ENCODE assay signal across 17 mouse cellular contexts in the genomic region with DNA sequence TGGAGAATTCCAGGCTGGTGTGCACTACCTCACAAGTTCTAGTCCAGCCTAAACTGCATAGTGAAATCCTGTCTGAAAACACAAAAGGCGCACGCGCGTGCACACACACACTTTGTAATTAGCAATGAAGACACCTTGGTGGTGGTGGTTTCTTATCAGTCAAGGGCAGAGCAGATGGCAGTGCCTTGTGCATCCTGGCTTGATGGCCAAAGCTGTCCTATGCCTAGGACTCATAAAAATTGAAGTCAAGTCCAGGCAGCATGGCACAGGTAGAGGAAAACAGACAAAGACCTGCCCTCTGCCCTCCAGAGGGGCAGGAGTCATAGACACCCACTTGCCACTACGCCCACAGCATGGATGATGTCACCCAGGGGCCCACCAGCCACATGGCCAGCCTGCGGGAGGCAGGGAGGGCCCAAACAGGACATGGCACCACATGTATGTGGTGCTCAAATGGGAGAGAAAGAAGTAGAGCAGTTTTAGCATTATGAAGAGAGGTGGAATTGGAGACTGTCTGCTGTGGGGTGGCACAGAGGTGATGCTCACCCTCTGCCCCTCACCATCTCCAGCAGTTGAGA. TPM values are rescaled to one million over a fixed set of nuclear protein-coding genes. Genes with fewer than 3 reads are reported as not detected.
A peak's percentile ranks its signal among the peaks of the same experiment; 100 is the strongest.
DNase-seq lines count a peak whose midpoint lies in the region; ATAC-seq lines count a peak whose summit lies in the region.
"Had no signal": no experiment of that assay in that cellular context is flagged by ENCODE, and none has a peak within 500 bp of the region (broad histone marks: within the 10 kb centered on the region; RNA-seq: fewer than 3 reads in every experiment).

No protein-coding gene starts in this region.

- no peak overlapping the region for H3K27ac ChIP-seq in hindbrain, embryonic 15.5 days (replicated peaks)
- H3K27ac ChIP-seq in hindbrain, embryonic 14.5 days, result no peak overlapping the region
- no peak overlapping the region for H3K27ac ChIP-seq in embryonic facial prominence, embryonic 13.5 days
- H3K27ac ChIP-seq in limb, embryonic 10.5 days, result no peak overlapping the region
- H3K27ac ChIP-seq: forebrain, embryonic 12.5 days; heart, embryonic 15.5 days; limb, embryonic 13.5 days; midbrain, embryonic 13.5 days had no signal

- no peak for DNase-seq in hindbrain, embryonic 14.5 days (ENCODE audit: low spot score)
- peak; percentile 22 for DNase-seq in limb, embryonic 10.5 days (ENCODE audit: low spot score)
- no peak for DNase-seq in gastrocnemius, adult 18-20 months (ENCODE audit: low spot score)
- no peak for DNase-seq in left cerebral cortex, postnatal 14 days (ENCODE audit: low spot score in 2 of 2)
- DNase-seq in layer of hippocampus, adult 9-10 months (ENCODE audit: low spot score), result no peak
- DNase-seq: adrenal gland, adult 8-10 months; cerebellum, adult 8-10 months; kidney, adult 18-20 months; layer of hippocampus, postnatal 36 days; lung, postnatal 14 days had no signal

- H3K36me3 ChIP-seq in hindbrain, embryonic 15.5 days, result no peaks in the 10 kb centered on the region
- no peaks in the 10 kb centered on the region for H3K36me3 ChIP-seq in hindbrain, embryonic 14.5 days (replicated peaks; ENCODE audit: control insufficient read depth, insufficient read depth)
- H3K36me3 ChIP-seq in embryonic facial prominence, embryonic 13.5 days, result 0 out of 2 replicates have a peak, but pooled peaks cover 3% of the 10 kb centered on the region
- H3K36me3 ChIP-seq in limb, embryonic 10.5 days, result peaks cover 13% of the 10 kb centered on the region
- H3K36me3 ChIP-seq: heart, embryonic 15.5 days; midbrain, embryonic 13.5 days had no signal

- H3K27me3 ChIP-seq in hindbrain, embryonic 15.5 days, result no peaks in the 10 kb centered on the region
- H3K27me3 ChIP-seq in hindbrain, embryonic 14.5 days (ENCODE audit: control insufficient read depth, insufficient read depth, low read length), result no peaks in the 10 kb centered on the region
- no peaks in the 10 kb centered on the region for H3K27me3 ChIP-seq in embryonic facial prominence, embryonic 13.5 days
- H3K27me3 ChIP-seq in limb, embryonic 10.5 days (ENCODE audit: low read depth, poor library complexity, severe bottlenecking), result no peaks in the 10 kb centered on the region
- H3K27me3 ChIP-seq: forebrain, embryonic 12.5 days; heart, embryonic 15.5 days; limb, embryonic 13.5 days; midbrain, embryonic 13.5 days had no signal

- no peak overlapping the region for H3K9ac ChIP-seq in hindbrain, embryonic 15.5 days
- H3K9ac ChIP-seq in hindbrain, embryonic 14.5 days, result no peak overlapping the region
- H3K9ac ChIP-seq in embryonic facial prominence, embryonic 13.5 days, result 0 out of 2 replicates have a peak overlapping the region, but pooled peaks have one; percentile 16
- H3K9ac ChIP-seq: forebrain, embryonic 12.5 days; heart, embryonic 15.5 days; limb, embryonic 13.5 days; midbrain, embryonic 13.5 days had no signal

- no peak overlapping the region for H3K4me2 ChIP-seq in hindbrain, embryonic 15.5 days
- no peak overlapping the region for H3K4me2 ChIP-seq in hindbrain, embryonic 14.5 days (replicated peaks)
- H3K4me2 ChIP-seq in embryonic facial prominence, embryonic 13.5 days, result no peak overlapping the region
- H3K4me2 ChIP-seq: forebrain, embryonic 12.5 days; heart, embryonic 15.5 days; limb, embryonic 13.5 days; midbrain, embryonic 13.5 days had no signal

- intact Hi-C loops in left cerebral cortex, postnatal 14 days (cut with DNase I), result no loop called here

- ATAC-seq in hindbrain, embryonic 15.5 days (ENCODE audit: low FRiP score, low read depth), result peak; percentile 8; the same call in 1 of the 2 replicates
- no peak for ATAC-seq in hindbrain, embryonic 14.5 days (ENCODE audit: low FRiP score)
- no peak for ATAC-seq in embryonic facial prominence, embryonic 13.5 days (ENCODE audit: insufficient number of reproducible peaks, insufficient read depth, low FRiP score, low TSS enrichment, low read depth)
- peak; percentile 56 for ATAC-seq in megakaryocyte, adult 5-6 weeks (ENCODE audit: poor library complexity, severe bottlenecking)
- ATAC-seq: midbrain, embryonic 13.5 days had no signal

- H3K9me3 ChIP-seq in hindbrain, embryonic 15.5 days, result no peaks in the 10 kb centered on the region
- H3K9me3 ChIP-seq in hindbrain, embryonic 14.5 days (ENCODE audit: control insufficient read depth, low read length), result no peaks in the 10 kb centered on the region
- no peaks in the 10 kb centered on the region for H3K9me3 ChIP-seq in embryonic facial prominence, embryonic 13.5 days
- H3K9me3 ChIP-seq in limb, embryonic 10.5 days (replicated peaks), result no peaks in the 10 kb centered on the region
- H3K9me3 ChIP-seq: forebrain, embryonic 12.5 days; heart, embryonic 15.5 days; limb, embryonic 13.5 days; midbrain, embryonic 13.5 days had no signal

- H3K4me1 ChIP-seq in hindbrain, embryonic 15.5 days (replicated peaks), result peaks cover 45% of the 10 kb centered on the region
- peaks cover 27% of the 10 kb centered on the region for H3K4me1 ChIP-seq in hindbrain, embryonic 14.5 days (replicated peaks; ENCODE audit: control insufficient read depth, insufficient read depth, low read length)
- peaks cover 24% of the 10 kb centered on the region for H3K4me1 ChIP-seq in embryonic facial prominence, embryonic 13.5 days
- H3K4me1 ChIP-seq in limb, embryonic 10.5 days, result peaks cover 47% of the 10 kb centered on the region

- H3K4me3 ChIP-seq in hindbrain, embryonic 15.5 days, result no peak overlapping the region
- no peak overlapping the region for H3K4me3 ChIP-seq in hindbrain, embryonic 14.5 days (replicated peaks; ENCODE audit: low read length)
- no peak overlapping the region for H3K4me3 ChIP-seq in embryonic facial prominence, embryonic 13.5 days
- no peak overlapping the region for H3K4me3 ChIP-seq in limb, embryonic 10.5 days
- H3K4me3 ChIP-seq: forebrain, embryonic 12.5 days; heart, embryonic 15.5 days; limb, embryonic 13.5 days; midbrain, embryonic 13.5 days had no signal

- WGBS in hindbrain, embryonic 15.5 days, result 98% methylated on average over 6 of the region's 6 CpGs
- 93% methylated on average over 6 of the region's 6 CpGs for WGBS in hindbrain, embryonic 14.5 days
- WGBS in embryonic facial prominence, embryonic 13.5 days, result 89% methylated on average over 6 of the region's 6 CpGs
- 95% methylated on average over 6 of the region's 6 CpGs for WGBS in limb, embryonic 10.5 days

RNA-seq across cellular contexts. Expression of gene Stt3b, which starts 9.1 kb away (rescaled TPM):
- polyA plus RNA-seq in hindbrain, embryonic 15.5 days (2015; fragmentation: Nextera tagmentation; extraction: Ambion mirVana), result 91.3 and 101 TPM in 2 replicates
- polyA plus RNA-seq in hindbrain, embryonic 14.5 days (2014; fragmentation: Nextera tagmentation; extraction: Ambion mirVana), result 116 and 135 TPM in 2 replicates
- 83.2 and 87.8 TPM in 2 replicates for polyA plus RNA-seq in embryonic facial prominence, embryonic 13.5 days (2015; fragmentation: Nextera tagmentation; extraction: Ambion mirVana)
- polyA plus RNA-seq in limb, embryonic 10.5 days (2016; fragmentation: Nextera tagmentation; extraction: Ambion mirVana), result 102 and 105 TPM in 2 replicates
- total RNA-seq in megakaryocyte, adult 5-6 weeks (2015), result 75.4 and 78.1 TPM in 2 replicates
- total RNA-seq in megakaryocyte, adult 5-6 weeks (2017), result 54.8 and 61.1 TPM in 2 replicates
- total RNA-seq in gastrocnemius, adult 18-20 months (2021), result 10 to 100 TPM; 70.1 to 72.0 TPM
- total RNA-seq in left cerebral cortex, postnatal 14 days (2021), result 10 to 100 TPM; 94.4 to 96.2 TPM

Comparison
In these comparisons a context has a peak if more than half of its experiments do, and no peak if none do; other contexts are left out.
1. ATAC-seq: peak in hindbrain, embryonic 15.5 days (single experiment) and megakaryocyte, adult 5-6 weeks (single experiment); none in hindbrain, embryonic 14.5 days (single experiment) and embryonic facial prominence, embryonic 13.5 days (single experiment).